Mouse (Mus musculus): ENCODE measurements at regions not wholly inside any gene's neighbourhood (a gene's known extent, or its start where the extent isn't known, plus 50 kb on each side); places are given as distances from the start of the nearest gene placed in this dataset.

DNA sequence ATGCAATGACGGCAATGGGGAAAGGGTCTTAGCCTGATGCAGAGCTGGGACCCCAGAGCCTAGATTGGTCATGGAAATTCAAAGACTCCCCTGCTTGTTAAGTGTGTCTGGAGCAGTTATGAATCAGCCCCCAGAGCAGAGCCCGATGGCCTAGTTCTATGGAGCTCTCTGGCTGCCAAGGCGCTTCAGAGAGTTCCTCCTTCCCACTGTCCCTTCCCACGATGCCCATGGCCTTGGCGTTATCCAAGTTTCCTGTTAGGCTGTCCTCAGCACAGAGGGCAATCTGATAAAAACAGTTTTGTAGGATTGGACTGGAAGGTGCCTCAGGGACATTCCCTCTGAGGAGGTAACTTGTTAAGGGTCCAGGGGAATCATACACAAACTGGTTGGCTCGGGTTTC, 62.2 kb upstream of the Id2 start:
- H3K4me3 ChIP-seq (ENCODE audit: low read length) = no peak overlapping the region
- H3K9me3 ChIP-seq (ENCODE audit: control insufficient read depth, low read length) = no peaks in the 10 kb centered on the region

DNA sequence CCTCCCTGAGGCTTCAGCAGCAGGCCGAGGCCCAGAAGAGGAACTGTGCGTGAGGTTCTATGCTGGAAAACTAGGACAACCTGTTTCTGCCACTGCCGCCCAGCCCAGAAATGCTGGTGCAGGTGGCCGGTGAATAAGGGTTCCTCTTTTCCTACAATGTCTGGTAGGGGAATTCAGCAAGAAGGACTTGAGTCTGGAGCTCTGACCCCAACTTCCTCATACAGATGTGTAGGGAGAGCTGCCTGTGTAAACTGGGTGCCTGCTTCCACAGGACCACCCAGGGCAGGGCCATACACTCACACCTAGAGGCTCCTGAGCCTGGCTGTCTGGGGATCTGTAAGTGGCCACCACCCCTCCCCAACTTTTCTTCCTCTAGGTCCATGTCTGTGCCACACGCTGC, 60.3 kb upstream of the Id2 start:
- H3K4me3 ChIP-seq (ENCODE audit: low read length) = no peak overlapping the region
- H3K9ac ChIP-seq (ENCODE audit: low read depth, low read length) = no peak overlapping the region
- no peaks in the 10 kb centered on the region for H3K9me3 ChIP-seq (ENCODE audit: control insufficient read depth, low read length)
- WGBS = 89% methylated on average over 5 of the region's 5 CpGs
- H3K27ac ChIP-seq (ENCODE audit: low read depth, low read length) = no peak overlapping the region
- no peaks in the 10 kb centered on the region for H3K4me1 ChIP-seq (ENCODE audit: control insufficient read depth, insufficient read depth, low read depth, low read length)
- ATAC-seq = no peak
- no peaks in the 10 kb centered on the region for H3K36me3 ChIP-seq (ENCODE audit: control insufficient read depth, insufficient read depth, low read length)
- no peaks in the 10 kb centered on the region for H3K27me3 ChIP-seq (replicated peaks; ENCODE audit: control insufficient read depth, insufficient read depth, low read length)
- no peak overlapping the region for H3K4me2 ChIP-seq (ENCODE audit: low read length)

More for the DNA sequence above, 62.2 kb upstream of the Id2 start:
- 91% methylated on average over 6 of the region's 6 CpGs for WGBS
- no peaks in the 10 kb centered on the region for H3K36me3 ChIP-seq (ENCODE audit: control insufficient read depth, insufficient read depth, low read length)
- H3K27ac ChIP-seq (ENCODE audit: low read depth, low read length) = no peak overlapping the region
- ATAC-seq = no peak
- H3K4me2 ChIP-seq (ENCODE audit: low read length) = no peak overlapping the region
- H3K27me3 ChIP-seq (replicated peaks; ENCODE audit: control insufficient read depth, insufficient read depth, low read length) = no peaks in the 10 kb centered on the region
- no peaks in the 10 kb centered on the region for H3K4me1 ChIP-seq (ENCODE audit: control insufficient read depth, insufficient read depth, low read depth, low read length)
- H3K9ac ChIP-seq (ENCODE audit: low read depth, low read length) = no peak overlapping the region

DNA sequence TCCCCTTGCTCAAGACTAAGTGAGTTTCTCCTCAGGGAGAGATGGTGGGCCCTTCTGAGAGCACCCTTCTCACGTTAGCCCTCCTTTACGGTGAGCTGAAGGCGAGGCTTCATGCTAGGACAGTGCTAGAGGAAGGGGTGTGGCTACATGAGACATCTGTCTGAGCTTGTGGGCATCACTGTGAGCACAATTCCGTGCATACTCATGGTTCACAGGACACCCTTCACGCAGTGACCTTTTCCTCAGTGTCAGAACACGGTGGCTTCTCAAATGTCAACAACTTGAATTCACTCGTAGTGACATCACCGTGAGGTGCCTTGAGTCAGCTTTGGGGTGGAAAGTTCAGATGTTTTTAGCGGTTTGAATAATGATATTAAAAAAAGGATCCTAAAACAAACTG, 58.5 kb upstream of the Id2 start:
- H3K9ac ChIP-seq (ENCODE audit: low read depth, low read length) = no peak overlapping the region
- no peak for ATAC-seq
- H3K4me3 ChIP-seq (ENCODE audit: low read length) = no peak overlapping the region
- H3K4me1 ChIP-seq (ENCODE audit: control insufficient read depth, insufficient read depth, low read depth, low read length) = no peaks in the 10 kb centered on the region
- WGBS = 79% methylated on average over 9 of the region's 9 CpGs
- no peaks in the 10 kb centered on the region for H3K9me3 ChIP-seq (ENCODE audit: control insufficient read depth, low read length)
- H3K27me3 ChIP-seq (replicated peaks; ENCODE audit: control insufficient read depth, insufficient read depth, low read length) = no peaks in the 10 kb centered on the region
- H3K36me3 ChIP-seq (ENCODE audit: control insufficient read depth, insufficient read depth, low read length) = no peaks in the 10 kb centered on the region
- H3K27ac ChIP-seq (ENCODE audit: low read depth, low read length) = no peak overlapping the region
- H3K4me2 ChIP-seq (ENCODE audit: low read length) = no peak overlapping the region

DNA sequence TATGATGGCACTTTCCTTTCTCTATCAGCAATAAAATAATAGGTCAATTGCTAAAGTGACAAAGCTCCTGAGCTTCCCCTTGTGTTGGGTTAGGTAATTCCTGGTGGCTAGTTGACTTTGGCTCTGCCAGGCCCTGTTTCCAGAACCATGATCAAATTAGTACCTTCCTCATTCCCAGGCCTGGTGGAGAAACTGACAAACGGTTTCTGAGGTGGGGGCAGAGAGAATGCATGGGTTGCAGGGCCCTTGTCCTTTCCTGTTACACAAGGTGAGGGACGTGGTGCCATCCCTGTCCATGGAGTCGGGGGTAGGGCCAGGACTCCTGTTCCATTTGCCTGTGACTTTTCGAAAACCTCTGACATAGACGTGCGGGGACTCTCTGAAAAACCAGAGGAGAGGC, 51.2 kb upstream of the Id2 start:
- no peaks in the 10 kb centered on the region for H3K27me3 ChIP-seq (replicated peaks; ENCODE audit: control insufficient read depth, insufficient read depth, low read length)
- H3K9me3 ChIP-seq (ENCODE audit: control insufficient read depth, low read length) = no peaks in the 10 kb centered on the region
- no peaks in the 10 kb centered on the region for H3K4me1 ChIP-seq (ENCODE audit: control insufficient read depth, insufficient read depth, low read depth, low read length)
- no peak overlapping the region for H3K4me2 ChIP-seq (ENCODE audit: low read length)
- WGBS = 90% methylated on average over 6 of the region's 6 CpGs
- no peak overlapping the region for H3K9ac ChIP-seq (ENCODE audit: low read depth, low read length)
- ATAC-seq = no peak
- H3K36me3 ChIP-seq (ENCODE audit: control insufficient read depth, insufficient read depth, low read length) = no peaks in the 10 kb centered on the region
- H3K27ac ChIP-seq (ENCODE audit: low read depth, low read length) = no peak overlapping the region
- no peak overlapping the region for H3K4me3 ChIP-seq (ENCODE audit: low read length)
